In the genomic region with DNA sequence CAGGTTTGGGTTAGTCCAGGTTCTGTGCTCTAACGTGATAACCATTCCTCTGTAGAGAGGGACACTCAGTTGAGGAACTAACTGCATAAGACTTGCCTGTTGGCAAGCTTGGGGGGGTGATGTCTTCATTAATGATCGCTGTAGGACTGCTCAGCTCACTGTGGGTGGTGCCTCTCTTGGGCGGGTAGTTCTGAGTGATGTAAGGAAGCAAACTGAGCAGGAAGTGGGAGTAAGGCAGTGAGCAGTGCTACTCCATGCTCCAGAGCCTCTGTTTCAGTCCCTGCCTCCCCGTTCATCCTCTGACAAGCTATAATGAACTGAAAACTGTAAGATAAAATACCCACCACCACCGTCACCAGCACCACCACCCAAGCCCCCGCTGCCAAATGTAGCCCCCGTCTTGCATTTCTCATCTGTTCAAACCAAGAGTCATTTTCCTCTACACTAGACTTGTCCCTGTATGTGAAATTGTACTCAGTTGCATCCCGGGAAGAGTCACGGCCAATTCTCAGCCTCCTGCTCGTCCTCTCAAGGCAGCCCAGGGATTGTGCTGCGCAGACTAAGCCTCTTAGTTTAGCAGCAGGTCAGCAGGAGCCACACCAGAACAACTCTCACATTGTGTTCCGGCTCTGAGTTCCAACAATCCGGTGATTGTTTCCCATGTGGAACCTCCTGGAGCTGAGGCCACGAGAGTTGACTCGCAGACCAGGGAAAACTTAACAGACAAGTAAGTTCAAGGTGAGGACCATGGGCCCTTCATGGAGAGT, we compare ENCODE assay signal across 9 mouse cellular contexts. TPM values are rescaled to one million over a fixed set of nuclear protein-coding genes. Genes with fewer than 3 reads are reported as not detected.
DNase-seq lines count a peak whose midpoint lies in the region; ATAC-seq and TF ChIP-seq lines count a peak whose summit lies in the region.
"Had no signal": no experiment of that assay in that cellular context is flagged by ENCODE, and none has a peak within 500 bp of the region (broad histone marks: within the 10 kb centered on the region; RNA-seq: fewer than 3 reads in every experiment).

No protein-coding gene starts in this region.

- ATAC-seq in frontal cortex, adult (ENCODE audit: low TSS enrichment) = peak; percentile 90
- peak; percentile 61; the same call in 1 of the 2 replicates for ATAC-seq in intestine, embryonic 15.5 days

- no peak for TF ChIP-seq POLR2A in testis, adult 2 months (IDR thresholded peaks at IDR 0.05; ENCODE audit: control insufficient read depth, low read depth, low read length)

- TF ChIP-seq CTCF in testis, adult 2 months (IDR thresholded peaks at IDR 0.05; ENCODE audit: control insufficient read depth, insufficient read depth, insufficient replicate concordance, low read depth, low read length) = no peak

- H3K4me2 ChIP-seq in intestine, embryonic 15.5 days (replicated peaks) = no peak overlapping the region
- H3K4me2 ChIP-seq: liver, embryonic 15.5 days had no signal

- no peak overlapping the region for H3K9ac ChIP-seq in intestine, embryonic 15.5 days
- H3K9ac ChIP-seq: liver, embryonic 15.5 days had no signal

- H3K9me3 ChIP-seq in intestine, embryonic 15.5 days = no peaks in the 10 kb centered on the region
- H3K9me3 ChIP-seq: liver, embryonic 15.5 days had no signal

- WGBS in intestine, embryonic 15.5 days = 65% methylated on average over 15 of the region's 15 CpGs

- H3K4me3 ChIP-seq in testis, adult 2 months (ENCODE audit: control insufficient read depth, low read depth, low read length) = no peak overlapping the region
- H3K4me3 ChIP-seq in intestine, embryonic 15.5 days (replicated peaks) = no peak overlapping the region
- H3K4me3 ChIP-seq: liver, embryonic 15.5 days had no signal

- H3K27me3 ChIP-seq in testis, adult 2 months (ENCODE audit: control insufficient read depth, insufficient read depth, low read length) = no peaks in the 10 kb centered on the region
- H3K27me3 ChIP-seq in intestine, embryonic 15.5 days (replicated peaks) = no peaks in the 10 kb centered on the region
- H3K27me3 ChIP-seq: liver, embryonic 15.5 days had no signal

- H3K36me3 ChIP-seq in testis, adult 2 months (ENCODE audit: control insufficient read depth, insufficient read depth, low read length) = no peaks in the 10 kb centered on the region
- no peaks in the 10 kb centered on the region for H3K36me3 ChIP-seq in intestine, embryonic 15.5 days
- H3K36me3 ChIP-seq: liver, embryonic 15.5 days had no signal

- H3K4me1 ChIP-seq in testis, adult 2 months (ENCODE audit: control insufficient read depth, insufficient read depth, low read length) = peaks cover 14% of the 10 kb centered on the region
- H3K4me1 ChIP-seq in intestine, embryonic 15.5 days (replicated peaks) = 0 out of 2 replicates have a peak, but pooled peaks cover 5% of the 10 kb centered on the region
- H3K4me1 ChIP-seq: liver, embryonic 15.5 days had no signal

- no peak for DNase-seq in frontal cortex, postnatal 25 days (ENCODE audit: low spot score in 2 of 2)
- DNase-seq in testis, postnatal 10 days (ENCODE audit: low spot score) = no peak
- peak; percentile 61 for DNase-seq in testis, postnatal 14 days (ENCODE audit: low spot score)
- no peak for DNase-seq in urinary bladder, adult 2 months (ENCODE audit: low spot score)
- no peak for DNase-seq in gastrocnemius, adult 18-20 months (ENCODE audit: low spot score)

- peak overlapping the region; percentile 58; the same call in 1 of the 2 replicates for H3K27ac ChIP-seq in testis, adult 2 months (ENCODE audit: control insufficient read depth, insufficient read depth, low read depth, low read length)
- no peak overlapping the region for H3K27ac ChIP-seq in intestine, embryonic 15.5 days
- H3K27ac ChIP-seq: liver, embryonic 15.5 days had no signal

RNA-seq across cellular contexts. Expression of gene Spata13, which starts 46.9 kb away (rescaled TPM):
- 3.3 and 4.2 TPM in 2 replicates for polyA plus RNA-seq in testis, adult 2 months (2012; rRNA removed)
- polyA plus RNA-seq in intestine, embryonic 15.5 days (2015; fragmentation: Nextera tagmentation; extraction: Ambion mirVana) = 21.4 and 22.4 TPM in 2 replicates
- 26.6 and 39.2 TPM in 2 replicates for polyA plus RNA-seq in urinary bladder, adult 2 months (2012; rRNA removed)
- 1 to 10 TPM; 1.6 to 2.1 TPM for total RNA-seq in gastrocnemius, adult 18-20 months (2021)
